Mouse (Mus musculus) bone marrow, adult 2 months (tissue): ENCODE data around the gene Aldh5a1.
"Not testable (repeated sequence)": the region's sequence is repeated elsewhere in the genome, so short reads cannot be mapped to it uniquely, and the experiment has no call there.

ENCODE experiments used
- CTCF ChIP-seq: fragments of 200-500 bp; IDR thresholded peaks from 2 replicates; pipeline ENCODE4 v1.5.1; 2011; ENCODE audit warnings: low read length, control low read depth; ENCODE audit not compliant: control insufficient read depth, insufficient read depth
- POLR2A ChIP-seq: fragments of 200-500 bp; IDR thresholded peaks from 2 replicates; pipeline ENCODE4 v1.6.1; 2011; ENCODE audit warnings: low read depth, mild to moderate bottlenecking, control low read depth, low read length, borderline replicate concordance; ENCODE audit not compliant: control insufficient read depth

GRCm38 (mm10) chr13:24971776-24972175 is 34.3 kb upstream of the Aldh5a1 start:
- TF ChIP-seq POLR2A, CTCF: not testable (repeated sequence)
